In the genomic region with DNA sequence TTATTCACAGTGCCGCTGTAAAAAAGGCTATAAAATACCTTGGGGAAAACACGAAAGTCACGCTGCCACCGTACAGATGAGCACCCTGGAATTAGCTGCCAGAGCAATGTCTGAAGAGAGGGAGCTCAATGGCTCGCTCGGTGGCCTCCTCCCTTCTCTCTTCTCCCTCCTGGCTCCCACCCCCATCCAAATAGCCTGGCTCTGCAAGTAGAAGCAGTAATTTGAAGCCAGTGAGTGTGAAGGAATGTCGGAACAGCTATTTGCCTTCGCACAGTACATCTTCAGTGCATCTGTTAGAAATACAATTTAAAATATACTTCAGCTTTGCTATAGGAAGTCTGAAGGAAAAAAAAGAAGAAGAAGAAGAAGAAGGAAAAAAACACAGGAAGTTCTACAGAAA, we compare ENCODE assay signal across 26 mouse cellular contexts.
A peak's percentile ranks its signal among the peaks of the same experiment; 100 is the strongest.
DNase-seq lines count a peak whose midpoint lies in the region; ATAC-seq lines count a peak whose summit lies in the region.
"Had no signal": no experiment of that assay in that cellular context is flagged by ENCODE, and none has a peak within 500 bp of the region (broad histone marks: within the 10 kb centered on the region; RNA-seq: fewer than 3 reads in every experiment).

No protein-coding gene starts in this region.

- ATAC-seq in frontal cortex, adult (ENCODE audit: low TSS enrichment): 0 out of 2 replicates have a peak, but pooled peaks have one; percentile 23
- ATAC-seq in limb, embryonic 12.5 days (ENCODE audit: insufficient number of reproducible peaks, insufficient read depth, low FRiP score, low TSS enrichment, low read depth): no peak
- no peak for ATAC-seq in forebrain, embryonic 15.5 days (replicated peaks)
- ATAC-seq: forebrain, embryonic 14.5 days; inflammation-experienced regulatory T-cells, adult 6 months; liver, postnatal 0 days; midbrain, embryonic 13.5 days had no signal

- H3K4me1 ChIP-seq in limb, embryonic 12.5 days (replicated peaks): peaks cover 10% of the 10 kb centered on the region
- H3K4me1 ChIP-seq in limb, embryonic 10.5 days: peaks cover 6% of the 10 kb centered on the region; the same call in 1 of the 2 replicates
- peaks cover 10% of the 10 kb centered on the region for H3K4me1 ChIP-seq in embryonic facial prominence, embryonic 10.5 days
- no peaks in the 10 kb centered on the region; the same call in 1 of the 2 replicates for H3K4me1 ChIP-seq in forebrain, embryonic 15.5 days
- H3K4me1 ChIP-seq: embryonic facial prominence, embryonic 12.5 days; heart, embryonic 10.5 days had no signal

- H3K27ac ChIP-seq in limb, embryonic 12.5 days: no peak overlapping the region
- no peak overlapping the region for H3K27ac ChIP-seq in limb, embryonic 10.5 days
- H3K27ac ChIP-seq in embryonic facial prominence, embryonic 10.5 days (replicated peaks): no peak overlapping the region
- no peak overlapping the region for H3K27ac ChIP-seq in forebrain, embryonic 15.5 days (replicated peaks)
- H3K27ac ChIP-seq: embryonic facial prominence, embryonic 12.5 days; heart, embryonic 10.5 days; hindbrain, embryonic 14.5 days; midbrain, embryonic 13.5 days had no signal

- H3K36me3 ChIP-seq in limb, embryonic 12.5 days: no peaks in the 10 kb centered on the region
- no peaks in the 10 kb centered on the region for H3K36me3 ChIP-seq in limb, embryonic 10.5 days
- no peaks in the 10 kb centered on the region for H3K36me3 ChIP-seq in embryonic facial prominence, embryonic 10.5 days (replicated peaks)
- no peaks in the 10 kb centered on the region for H3K36me3 ChIP-seq in forebrain, embryonic 15.5 days
- H3K36me3 ChIP-seq: embryonic facial prominence, embryonic 12.5 days; heart, embryonic 10.5 days; midbrain, embryonic 13.5 days had no signal

- WGBS in limb, embryonic 12.5 days: 29% methylated on average over 8 of the region's 8 CpGs
- 58% methylated on average over 8 of the region's 8 CpGs for WGBS in limb, embryonic 10.5 days
- 56% methylated on average over 8 of the region's 8 CpGs for WGBS in embryonic facial prominence, embryonic 10.5 days
- WGBS in forebrain, embryonic 15.5 days: 55% methylated on average over 8 of the region's 8 CpGs

- no peaks in the 10 kb centered on the region for H3K9me3 ChIP-seq in limb, embryonic 12.5 days
- no peaks in the 10 kb centered on the region for H3K9me3 ChIP-seq in limb, embryonic 10.5 days (replicated peaks)
- H3K9me3 ChIP-seq in embryonic facial prominence, embryonic 10.5 days: no peaks in the 10 kb centered on the region
- H3K9me3 ChIP-seq in forebrain, embryonic 15.5 days: no peaks in the 10 kb centered on the region
- H3K9me3 ChIP-seq: embryonic facial prominence, embryonic 12.5 days; heart, embryonic 10.5 days; midbrain, embryonic 13.5 days had no signal

- H3K9ac ChIP-seq in limb, embryonic 12.5 days (replicated peaks): no peak overlapping the region
- H3K9ac ChIP-seq in forebrain, embryonic 15.5 days (replicated peaks): no peak overlapping the region
- H3K9ac ChIP-seq: embryonic facial prominence, embryonic 12.5 days; hindbrain, embryonic 14.5 days; liver, postnatal 0 days; midbrain, embryonic 13.5 days had no signal

- no peak for DNase-seq in frontal cortex, postnatal 36 days (ENCODE audit: low spot score in 2 of 2)
- no peak for DNase-seq in limb, embryonic 10.5 days (ENCODE audit: low spot score)
- DNase-seq in embryonic facial prominence, embryonic 10.5 days (ENCODE audit: low spot score): peak; percentile 19
- DNase-seq in mesoderm, embryonic 11.5 days (ENCODE audit: low read depth, low spot score): peak; percentile 22
- DNase-seq in cerebellum, postnatal 36 days: no peak
- DNase-seq: adrenal gland, postnatal 25 days; cerebellum, adult 11-12 months; cerebellum, postnatal 14 days; heart, postnatal 4 days; kidney, adult 18-20 months; kidney, postnatal 25 days; layer of hippocampus, adult 9-11 months; liver, postnatal 0 days; lung, postnatal 14 days; right cerebral cortex, postnatal 14 days; spleen, adult 18-20 months had no signal

- H3K4me2 ChIP-seq in limb, embryonic 12.5 days: 0 out of 2 replicates have a peak overlapping the region, but pooled peaks have one; percentile 7
- no peak overlapping the region for H3K4me2 ChIP-seq in forebrain, embryonic 15.5 days (replicated peaks)
- H3K4me2 ChIP-seq: embryonic facial prominence, embryonic 12.5 days; hindbrain, embryonic 14.5 days; liver, embryonic 11.5 days; midbrain, embryonic 13.5 days had no signal

- H3K4me3 ChIP-seq in limb, embryonic 12.5 days (replicated peaks): no peak overlapping the region
- H3K4me3 ChIP-seq in limb, embryonic 10.5 days: no peak overlapping the region
- H3K4me3 ChIP-seq in embryonic facial prominence, embryonic 10.5 days: no peak overlapping the region
- H3K4me3 ChIP-seq in forebrain, embryonic 15.5 days: no peak overlapping the region
- H3K4me3 ChIP-seq: embryonic facial prominence, embryonic 12.5 days; heart, embryonic 10.5 days; midbrain, embryonic 13.5 days had no signal

- no peaks in the 10 kb centered on the region for H3K27me3 ChIP-seq in limb, embryonic 12.5 days
- H3K27me3 ChIP-seq in limb, embryonic 10.5 days (ENCODE audit: low read depth, poor library complexity, severe bottlenecking): no peaks in the 10 kb centered on the region
- H3K27me3 ChIP-seq in embryonic facial prominence, embryonic 10.5 days (replicated peaks; ENCODE audit: low read depth, poor library complexity, severe bottlenecking): no peaks in the 10 kb centered on the region
- no peaks in the 10 kb centered on the region for H3K27me3 ChIP-seq in forebrain, embryonic 15.5 days
- H3K27me3 ChIP-seq: embryonic facial prominence, embryonic 12.5 days; midbrain, embryonic 13.5 days had no signal

Comparison
In these comparisons a context has a peak if more than half of its experiments do, and no peak if none do; other contexts are left out.
1. DNase-seq: peak in embryonic facial prominence, embryonic 10.5 days (single experiment) and mesoderm, embryonic 11.5 days (single experiment); none in frontal cortex, postnatal 36 days (0 of 2), limb, embryonic 10.5 days (single experiment) and cerebellum, postnatal 36 days (0 of 2).